In genomic region chr10:24912576-24912975, GRCm38 (mm10) we compare ENCODE assay signal across 23 mouse cellular contexts. TPM values are rescaled to one million over a fixed set of nuclear protein-coding genes. Genes with fewer than 3 reads are reported as not detected.
DNase-seq lines count a peak whose midpoint lies in the region; ATAC-seq and TF ChIP-seq lines count a peak whose summit lies in the region.
"Had no signal": no experiment of that assay in that cellular context is flagged by ENCODE, and none has a peak within 500 bp of the region (broad histone marks: within the 10 kb centered on the region; RNA-seq: fewer than 3 reads in every experiment).

No protein-coding gene starts in this region.

- no peaks in the 10 kb centered on the region for H3K9me3 ChIP-seq in heart, embryonic 10.5 days
- H3K9me3 ChIP-seq in liver, postnatal 0 days (ENCODE audit: low read length): no peaks in the 10 kb centered on the region
- H3K9me3 ChIP-seq in liver, embryonic 12.5 days (replicated peaks): no peaks in the 10 kb centered on the region
- H3K9me3 ChIP-seq in midbrain, embryonic 11.5 days (ENCODE audit: control insufficient read depth, low read length): no peaks in the 10 kb centered on the region
- no peaks in the 10 kb centered on the region for H3K9me3 ChIP-seq in midbrain, embryonic 10.5 days (replicated peaks)
- H3K9me3 ChIP-seq: G1E had no signal

- 95% methylated on average over 14 of the region's 14 CpGs for WGBS in heart, embryonic 10.5 days
- WGBS in liver, postnatal 0 days (ENCODE audit: insufficient replicate concordance): 92% methylated on average over 14 of the region's 14 CpGs
- 91% methylated on average over 14 of the region's 14 CpGs for WGBS in liver, embryonic 12.5 days (ENCODE audit: insufficient replicate concordance)
- 97% methylated on average over 14 of the region's 14 CpGs for WGBS in midbrain, embryonic 11.5 days
- WGBS in midbrain, embryonic 10.5 days: 93% methylated on average over 14 of the region's 14 CpGs

- H3K4me1 ChIP-seq in heart, embryonic 10.5 days: no peaks in the 10 kb centered on the region
- no peaks in the 10 kb centered on the region for H3K4me1 ChIP-seq in liver, postnatal 0 days (ENCODE audit: insufficient read depth)
- no peaks in the 10 kb centered on the region for H3K4me1 ChIP-seq in liver, embryonic 12.5 days
- H3K4me1 ChIP-seq in midbrain, embryonic 11.5 days (ENCODE audit: control insufficient read depth, insufficient read depth, low read length): no peaks in the 10 kb centered on the region
- H3K4me1 ChIP-seq in midbrain, embryonic 10.5 days: no peaks in the 10 kb centered on the region

- H3K9ac ChIP-seq in liver, postnatal 0 days (replicated peaks): no peak overlapping the region
- no peak overlapping the region for H3K9ac ChIP-seq in liver, embryonic 12.5 days
- no peak overlapping the region for H3K9ac ChIP-seq in midbrain, embryonic 11.5 days (ENCODE audit: low read length)

- no peak overlapping the region for H3K4me3 ChIP-seq in heart, embryonic 10.5 days
- no peak overlapping the region for H3K4me3 ChIP-seq in liver, postnatal 0 days (ENCODE audit: low read depth, low read length)
- H3K4me3 ChIP-seq in liver, embryonic 12.5 days: no peak overlapping the region
- H3K4me3 ChIP-seq in midbrain, embryonic 11.5 days (ENCODE audit: low read depth, low read length): no peak overlapping the region
- no peak overlapping the region for H3K4me3 ChIP-seq in midbrain, embryonic 10.5 days

- no peak for TF ChIP-seq EP300 in liver, postnatal 0 days (IDR thresholded peaks at IDR 0.05; ENCODE audit: low read depth)

- ATAC-seq in liver, postnatal 0 days: peak; percentile 20
- no peak for ATAC-seq in liver, embryonic 12.5 days
- ATAC-seq in midbrain, embryonic 11.5 days (ENCODE audit: low FRiP score): no peak
- ATAC-seq: activated CD4-positive, CD25-positive, alpha-beta regulatory T cell, adult 4 months; CD4-positive, CD25-positive, alpha-beta regulatory T cell, adult 4 months; Patski had no signal

- H3K4me2 ChIP-seq in liver, postnatal 0 days (ENCODE audit: low read depth, low read length): no peak overlapping the region
- H3K4me2 ChIP-seq in liver, embryonic 12.5 days: no peak overlapping the region
- no peak overlapping the region for H3K4me2 ChIP-seq in midbrain, embryonic 11.5 days

- DNase-seq in heart, adult 11 months: peak; percentile 79
- DNase-seq in heart, postnatal 4 days: no peak
- peak; percentile 55 for DNase-seq in heart, embryonic 10.5 days (ENCODE audit: low spot score)
- DNase-seq in heart, adult 9 months (ENCODE audit: low spot score in 2 of 2): no peak
- no peak for DNase-seq in liver, postnatal 0 days
- peak; percentile 79 for DNase-seq in midbrain, embryonic 11.5 days (ENCODE audit: low spot score, missing footprints)
- no peak for DNase-seq in midbrain, embryonic 10.5 days (ENCODE audit: low spot score)
- DNase-seq: adrenal gland, adult 2 months; adrenal gland, adult 8-10 months; adrenal gland, postnatal 10 days; adrenal gland, postnatal 14 days; adrenal gland, postnatal 25 days; adrenal gland, postnatal 36 days; B cell, adult 2 months; cerebellum, adult 11 months; cerebellum, adult 11-12 months had no signal

- H3K27ac ChIP-seq in heart, embryonic 10.5 days: no peak overlapping the region
- H3K27ac ChIP-seq in liver, postnatal 0 days (ENCODE audit: low read depth): no peak overlapping the region
- H3K27ac ChIP-seq in liver, embryonic 12.5 days: no peak overlapping the region
- no peak overlapping the region for H3K27ac ChIP-seq in midbrain, embryonic 11.5 days (ENCODE audit: low read depth, low read length)
- H3K27ac ChIP-seq in midbrain, embryonic 10.5 days (replicated peaks): no peak overlapping the region

- no peak for TF ChIP-seq CTCF in liver, postnatal 0 days (IDR thresholded peaks at IDR 0.05; ENCODE audit: low read depth)

- H3K27me3 ChIP-seq in heart, embryonic 10.5 days (ENCODE audit: insufficient read depth, poor library complexity, severe bottlenecking): no peaks in the 10 kb centered on the region
- no peaks in the 10 kb centered on the region for H3K27me3 ChIP-seq in liver, postnatal 0 days (ENCODE audit: insufficient read depth, low read length)
- no peaks in the 10 kb centered on the region for H3K27me3 ChIP-seq in liver, embryonic 12.5 days (replicated peaks)
- H3K27me3 ChIP-seq in midbrain, embryonic 11.5 days (ENCODE audit: control insufficient read depth, insufficient read depth, low read length): no peaks in the 10 kb centered on the region
- no peaks in the 10 kb centered on the region for H3K27me3 ChIP-seq in midbrain, embryonic 10.5 days (ENCODE audit: low read depth, poor library complexity, severe bottlenecking)
- H3K27me3 ChIP-seq: CH12.LX, Patski had no signal

- H3K36me3 ChIP-seq in heart, embryonic 10.5 days: peaks cover 82% of the 10 kb centered on the region
- H3K36me3 ChIP-seq in liver, postnatal 0 days (replicated peaks; ENCODE audit: insufficient read depth, low read length): peaks cover 59% of the 10 kb centered on the region
- peaks cover 83% of the 10 kb centered on the region for H3K36me3 ChIP-seq in liver, embryonic 12.5 days
- H3K36me3 ChIP-seq in midbrain, embryonic 11.5 days (ENCODE audit: control insufficient read depth, insufficient read depth, low read length): peaks cover 36% of the 10 kb centered on the region
- H3K36me3 ChIP-seq in midbrain, embryonic 10.5 days: peaks cover 91% of the 10 kb centered on the region

RNA-seq across cellular contexts. Expression of gene Arg1, which starts 14.7 kb away (rescaled TPM):
- total RNA-seq in heart, postnatal 4 days (2021): under 1 TPM in 1 of 2 experiments, not detected in 1; 0.45 TPM
- 1.4 and 12.7 TPM in 2 replicates for polyA plus RNA-seq in heart, embryonic 10.5 days (2016; fragmentation: Nextera tagmentation; extraction: Ambion mirVana)
- 604 and 722 TPM in 2 replicates for polyA plus RNA-seq in liver, postnatal 0 days (2015; fragmentation: Nextera tagmentation; extraction: Ambion mirVana)
- 3.6 and 4.0 TPM in 2 replicates for polyA plus RNA-seq in liver, embryonic 12.5 days (2016; fragmentation: Nextera tagmentation; extraction: Ambion mirVana)
- 1.9 and 2.0 TPM in 2 replicates for polyA plus RNA-seq in midbrain, embryonic 11.5 days (2014; fragmentation: Nextera tagmentation; extraction: Ambion mirVana)
- 1.3 and 1.5 TPM in 2 replicates for polyA plus RNA-seq in midbrain, embryonic 10.5 days (2016; fragmentation: Nextera tagmentation; extraction: Ambion mirVana)
- total RNA-seq: adrenal gland, postnatal 25 days; G1E; MEL had no signal
- polyA plus RNA-seq: G1E had no signal

RNA-seq across cellular contexts. Expression of gene Med23, which starts 42.8 kb away (rescaled TPM):
- 10 to 100 TPM; 23.2 to 23.8 TPM for total RNA-seq in heart, postnatal 4 days (2021)
- polyA plus RNA-seq in heart, embryonic 10.5 days (2016; fragmentation: Nextera tagmentation; extraction: Ambion mirVana): 16.2 and 18.6 TPM in 2 replicates
- 3.0 and 3.4 TPM in 2 replicates for polyA plus RNA-seq in liver, postnatal 0 days (2015; fragmentation: Nextera tagmentation; extraction: Ambion mirVana)
- polyA plus RNA-seq in liver, embryonic 12.5 days (2016; fragmentation: Nextera tagmentation; extraction: Ambion mirVana): 11.3 and 11.6 TPM in 2 replicates
- 31.2 TPM in 2 replicates for polyA plus RNA-seq in midbrain, embryonic 11.5 days (2014; fragmentation: Nextera tagmentation; extraction: Ambion mirVana)
- polyA plus RNA-seq in midbrain, embryonic 10.5 days (2016; fragmentation: Nextera tagmentation; extraction: Ambion mirVana): 23.8 and 25.7 TPM in 2 replicates

Comparison
In these comparisons a context has a peak if more than half of its experiments do, and no peak if none do; other contexts are left out.
1. DNase-seq: peak in heart, adult 11 months (single experiment), heart, embryonic 10.5 days (single experiment) and midbrain, embryonic 11.5 days (single experiment); none in heart, postnatal 4 days (single experiment), heart, adult 9 months (0 of 2), liver, postnatal 0 days (single experiment) and midbrain, embryonic 10.5 days (single experiment).
2. RNA of gene Arg1, which starts 14.7 kb away (polyA plus RNA-seq): 604 to 722 TPM in liver, postnatal 0 days; 1.4 to 12.7 TPM in heart, embryonic 10.5 days, 3.6 to 4.0 TPM in liver, embryonic 12.5 days, 1.9 to 2.0 TPM in midbrain, embryonic 11.5 days and 1.3 to 1.5 TPM in midbrain, embryonic 10.5 days; every median in the first group is over 10 times any median in the second.